Mouse (Mus musculus) neural tube, embryonic 14.5 days (tissue): ENCODE measurements around the gene Cdkl2. TPM values are rescaled to one million over a fixed set of nuclear protein-coding genes. Genes with fewer than 3 reads are reported as not detected.

Experiments used
- ATAC-seq: fragments of 200-750 bp; cut with Nextera tagmentation; 2 replicates; pipeline ENCODE4 v1.8.0; 2017; ENCODE audit warnings: low read depth, mild to moderate bottlenecking, moderate TSS enrichment, moderate library complexity
- H3K27ac ChIP-seq: fragments of 300-500 bp; sonication (generic); 2 replicates; pipeline ENCODE4 v1.5.1; 2014; ENCODE audit warnings: low read depth, mild to moderate bottlenecking, control low read depth, low read length, moderate library complexity, mixed read lengths
- H3K27me3 ChIP-seq: fragments of 300-500 bp; sonication (generic); 2 replicates; pipeline ENCODE4 v1.6.1; 2014; ENCODE audit warnings: low read length; ENCODE audit not compliant: control insufficient read depth, insufficient read depth
- H3K36me3 ChIP-seq: fragments of 300-500 bp; sonication (generic); 2 replicates; pipeline ENCODE4 v1.6.1; 2014; ENCODE audit warnings: low read length, mixed read lengths; ENCODE audit not compliant: control insufficient read depth, insufficient read depth
- H3K4me1 ChIP-seq: fragments of 300-500 bp; sonication (generic); 2 replicates; pipeline ENCODE4 v1.6.1; 2014; ENCODE audit warnings: low read length; ENCODE audit not compliant: control insufficient read depth, insufficient read depth
- H3K4me2 ChIP-seq: fragments of 300-500 bp; sonication (generic); 2 replicates; pipeline ENCODE4 v1.6.1; 2014; ENCODE audit warnings: mild to moderate bottlenecking, low read depth, low read length, control low read depth
- H3K4me3 ChIP-seq: fragments of 300-500 bp; sonication (generic); 2 replicates; pipeline ENCODE4 v1.5.1; 2014; ENCODE audit warnings: low read depth, low read length, control low read depth, mixed read lengths
- H3K9ac ChIP-seq: fragments of 300-500 bp; sonication (generic); replicated peaks from 2 replicates; pipeline ENCODE4 v1.6.1; 2014; ENCODE audit warnings: low read depth, mild to moderate bottlenecking, control low read depth, low read length, mixed read lengths
- H3K9me3 ChIP-seq: fragments of 300-500 bp; sonication (generic); 2 replicates; pipeline ENCODE4 v1.6.1; 2016; ENCODE audit warnings: low read length; ENCODE audit not compliant: control insufficient read depth
- WGBS: fragments of 180-500 bp; shearing (Covaris S2); extraction: QIAGEN DNeasy Blood & Tissue Kit; methylation state at CpG from one replicate; pipeline ENCODE4 v1.1.7; 2014; 5-methylcytosine and 5-hydroxymethylcytosine counted together
- polyA plus RNA-seq: library from polyadenylated mRNA; unstranded; fragments of >200 nt; fragmentation: Nextera tagmentation; extraction: Ambion mirVana; gene quantifications from 2 replicates; pipeline ENCODE4 v1.2.1, GENCODE M21; 2014

The Cdkl2 gene
- polyA plus RNA-seq, 1 experiment from 2014 or later = 15.3 TPM

DNA sequence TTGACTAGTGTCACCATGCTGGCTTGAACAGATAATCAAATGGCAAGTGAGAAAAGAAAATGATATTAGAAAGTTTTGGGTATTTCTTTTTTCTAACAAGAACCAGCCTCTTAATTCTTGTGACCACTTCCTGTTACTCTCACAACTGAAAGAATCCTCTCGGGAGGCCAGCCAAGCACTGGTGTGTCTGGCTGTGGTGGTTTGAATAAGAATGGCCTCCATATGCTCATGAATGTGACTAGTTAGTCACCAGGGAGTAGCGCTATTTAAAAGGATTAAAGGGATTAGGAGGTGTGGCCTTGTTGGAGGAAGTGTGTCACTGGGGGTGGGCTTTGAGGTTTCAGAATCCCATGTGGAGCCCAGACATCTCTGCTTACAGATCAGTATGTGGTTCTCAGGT, 58.0 kb downstream of the Cdkl2 start:
- no peaks in the 10 kb centered on the region for H3K36me3 ChIP-seq
- no peaks in the 10 kb centered on the region for H3K9me3 ChIP-seq
- no peak for ATAC-seq
- WGBS = 60% methylated on average over 2 of the region's 2 CpGs
- no peak overlapping the region for H3K4me3 ChIP-seq
- no peaks in the 10 kb centered on the region for H3K4me1 ChIP-seq
- no peaks in the 10 kb centered on the region for H3K27me3 ChIP-seq
- H3K9ac ChIP-seq = no peak overlapping the region
- H3K27ac ChIP-seq = no peak overlapping the region
- no peak overlapping the region for H3K4me2 ChIP-seq

- Histone ChIP-seq H3K27ac (no peak overlapping the region), H3K4me1 (no peaks in the 10 kb centered on the region), H3K4me2 (no peak overlapping the region), H3K9ac (no peak overlapping the region), H3K9me3 (no peaks in the 10 kb centered on the region), H3K36me3 (no peaks in the 10 kb centered on the region), H3K27me3 (no peaks in the 10 kb centered on the region), H3K4me3 (no peak overlapping the region)
- 69% methylated on average over 2 of the region's 2 CpGs for WGBS
- no peak for ATAC-seq
Measured at GRCm38 (mm10) chr5:91983490-91983889, 60.2 kb downstream of the Cdkl2 start.

DNA sequence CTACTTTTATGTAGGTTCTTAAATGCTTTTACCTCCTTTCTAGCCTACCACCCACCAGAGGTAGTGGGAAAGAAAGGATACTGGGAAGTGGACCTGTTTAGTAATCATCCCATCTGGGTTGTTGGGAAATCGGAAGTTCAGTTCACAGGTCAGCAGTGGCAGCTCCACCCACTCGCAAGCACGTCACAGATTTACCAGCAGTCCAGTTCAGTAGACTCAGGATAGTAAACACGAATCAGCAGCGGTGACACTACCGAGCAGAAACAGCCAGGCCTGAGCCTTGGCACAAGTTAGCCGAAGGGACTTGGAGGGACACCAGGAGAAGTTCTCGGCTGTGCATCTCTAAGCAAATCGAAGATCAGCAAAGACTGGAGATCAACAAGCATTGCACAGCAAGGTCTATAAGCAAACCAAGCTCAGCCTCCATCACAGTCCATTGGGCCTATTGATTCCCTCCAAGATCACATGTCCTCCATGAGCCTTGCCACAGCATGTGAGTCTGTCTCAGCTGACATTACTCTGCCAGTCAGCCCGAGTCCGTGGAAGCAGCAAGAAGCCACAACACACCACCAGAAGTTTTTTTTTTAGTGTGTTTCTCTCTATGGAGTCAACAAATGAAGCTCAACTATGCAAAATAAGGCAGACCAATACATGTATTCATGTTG, 62.4 kb downstream of the Cdkl2 start:
- H3K4me2 ChIP-seq = no peak overlapping the region
- no peaks in the 10 kb centered on the region for H3K27me3 ChIP-seq
- H3K27ac ChIP-seq = no peak overlapping the region
- no peak overlapping the region for H3K9ac ChIP-seq
- WGBS = 96% methylated on average over 11 of the region's 11 CpGs
- ATAC-seq = no peak
- H3K4me3 ChIP-seq = no peak overlapping the region
- H3K9me3 ChIP-seq = no peaks in the 10 kb centered on the region
- no peaks in the 10 kb centered on the region for H3K36me3 ChIP-seq
- no peaks in the 10 kb centered on the region for H3K4me1 ChIP-seq

DNA sequence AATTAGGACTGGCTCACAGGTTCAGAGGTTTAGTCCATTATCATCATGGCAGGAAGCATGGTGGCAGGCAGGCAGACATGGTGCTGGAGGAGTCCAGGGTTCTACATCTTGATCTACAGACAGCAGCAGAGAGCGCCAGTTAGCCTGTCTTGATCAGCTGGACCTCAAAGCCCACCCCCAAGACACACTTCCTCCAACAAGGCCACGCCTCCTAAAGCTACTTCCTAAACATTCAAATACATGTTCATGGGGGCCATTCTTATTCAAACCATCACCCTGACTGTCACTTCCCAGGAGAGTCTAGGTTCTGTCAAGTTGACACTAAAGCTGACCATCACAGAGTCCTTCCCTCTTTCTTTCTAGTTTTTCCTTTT, 66.3 kb downstream of the Cdkl2 start:
- Histone ChIP-seq H3K27me3 (no peaks in the 10 kb centered on the region), H3K4me2 (no peak overlapping the region), H3K4me3 (no peak overlapping the region), H3K4me1 (no peaks in the 10 kb centered on the region), H3K9me3 (no peaks in the 10 kb centered on the region), H3K27ac (no peak overlapping the region), H3K9ac (no peak overlapping the region), H3K36me3 (no peaks in the 10 kb centered on the region)
- WGBS = 87% methylated on average over 2 of the region's 2 CpGs
- ATAC-seq = no peak

- Histone ChIP-seq H3K4me2 (no peak overlapping the region), H3K4me3 (no peak overlapping the region), H3K27ac (no peak overlapping the region), H3K9me3 (no peaks in the 10 kb centered on the region), H3K36me3 (no peaks in the 10 kb centered on the region), H3K27me3 (no peaks in the 10 kb centered on the region), H3K9ac (no peak overlapping the region), H3K4me1 (no peaks in the 10 kb centered on the region)
- WGBS = 78% methylated on average over 10 of the region's 10 CpGs
- no peak for ATAC-seq
Measured at GRCm38 (mm10) chr5:91976566-91977396, 66.9 kb downstream of the Cdkl2 start.

DNA sequence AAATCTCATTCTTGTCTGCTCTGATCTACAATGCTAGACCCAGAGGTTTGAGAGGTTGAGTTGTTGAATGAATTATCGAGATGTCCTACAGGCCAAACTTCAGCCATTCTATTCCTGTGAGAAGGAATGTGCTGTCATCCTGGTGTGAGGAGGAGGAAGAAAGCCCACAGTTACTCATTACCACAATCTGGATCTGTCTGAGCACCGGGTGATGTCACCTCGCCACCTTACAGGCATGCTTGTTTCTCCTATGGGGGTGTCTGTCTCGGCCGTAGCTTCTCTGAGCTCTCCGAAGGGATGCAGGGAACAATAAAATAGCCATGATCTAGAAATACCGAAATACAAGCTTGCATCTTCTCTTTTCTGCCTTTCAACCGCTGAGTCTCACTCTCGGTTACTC, 67.9 kb downstream of the Cdkl2 start:
- ATAC-seq = no peak
- Histone ChIP-seq H3K36me3 (no peaks in the 10 kb centered on the region), H3K4me3 (no peak overlapping the region), H3K9me3 (no peaks in the 10 kb centered on the region), H3K4me2 (no peak overlapping the region), H3K9ac (no peak overlapping the region), H3K4me1 (no peaks in the 10 kb centered on the region), H3K27me3 (no peaks in the 10 kb centered on the region), H3K27ac (no peak overlapping the region)
- WGBS = 94% methylated on average over 9 of the region's 9 CpGs

GRCm38 (mm10) chr5:91974002-91974401, 69.7 kb downstream of the Cdkl2 start:
- Histone ChIP-seq H3K9ac (no peak overlapping the region), H3K4me2 (no peak overlapping the region), H3K27ac (no peak overlapping the region), H3K4me3 (no peak overlapping the region), H3K9me3 (no peaks in the 10 kb centered on the region), H3K36me3 (no peaks in the 10 kb centered on the region), H3K4me1 (no peaks in the 10 kb centered on the region), H3K27me3 (no peaks in the 10 kb centered on the region)
- no peak for ATAC-seq
- WGBS = 90% methylated on average over 7 of the region's 7 CpGs

- no peaks in the 10 kb centered on the region for H3K36me3 ChIP-seq
- no peaks in the 10 kb centered on the region for H3K27me3 ChIP-seq
- no peaks in the 10 kb centered on the region for H3K4me1 ChIP-seq
- H3K4me2 ChIP-seq = no peak overlapping the region
- no peak overlapping the region for H3K27ac ChIP-seq
- no peaks in the 10 kb centered on the region for H3K9me3 ChIP-seq
- H3K4me3 ChIP-seq = no peak overlapping the region
- ATAC-seq = no peak
- WGBS = 90% methylated on average over 3 of the region's 3 CpGs
- no peak overlapping the region for H3K9ac ChIP-seq
Measured at GRCm38 (mm10) chr5:91972046-91972445, 71.6 kb downstream of the Cdkl2 start.

DNA sequence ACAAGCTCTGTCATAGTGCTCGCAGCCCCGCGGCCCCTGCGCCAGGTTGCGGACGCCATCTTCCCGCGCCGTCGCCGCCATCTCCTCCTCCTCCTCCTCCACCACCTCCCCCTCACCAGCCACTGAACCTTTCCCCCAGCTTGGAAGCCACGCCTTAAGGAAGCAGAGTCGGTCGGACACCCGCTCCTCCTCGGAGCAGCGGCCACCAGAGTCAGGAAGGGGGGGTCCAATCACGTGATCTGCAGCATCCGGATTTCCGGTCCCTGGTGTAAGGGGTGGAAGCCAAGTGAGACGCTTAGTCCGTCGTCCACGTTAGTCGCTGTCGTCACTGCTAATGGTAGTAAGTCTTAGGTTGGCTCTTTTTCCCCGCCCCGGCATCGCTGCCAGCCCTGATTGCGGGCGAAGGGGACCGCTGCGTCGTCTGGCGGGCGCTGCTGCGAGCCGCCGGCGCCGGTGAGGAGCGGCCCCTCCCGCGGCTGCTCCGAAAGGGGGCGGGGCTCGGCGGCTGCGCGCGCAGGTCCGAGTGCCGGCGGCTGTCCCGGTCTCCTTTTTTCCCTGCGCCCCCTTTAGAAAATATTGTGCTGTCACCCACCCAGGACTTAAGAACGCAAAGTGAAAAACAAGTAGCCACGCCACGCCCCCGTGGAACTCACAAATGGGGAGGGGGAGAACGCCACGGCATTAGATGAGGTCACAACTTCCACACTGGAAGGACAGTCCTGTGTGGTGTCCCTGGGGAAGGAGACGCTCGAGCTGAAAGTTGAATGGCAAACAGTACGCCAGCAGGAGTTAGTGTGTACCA, 80.8 kb downstream of the Cdkl2 start, which contains the start of gene Rchy1:
Rchy1 (minus strand) TSS at position 430 of the 802 bp plus-strand sequence.
- no peaks in the 10 kb centered on the region for H3K36me3 ChIP-seq
- H3K9ac ChIP-seq = peak within 1 kb of the TSS; percentile 75
- peaks cover 23% of the 10 kb centered on the region for H3K4me1 ChIP-seq
- WGBS = under 1% methylated on average over 65 of the region's 65 CpGs
- H3K4me3 ChIP-seq = peak within 1 kb of the TSS; percentile 76
- no peaks in the 10 kb centered on the region for H3K9me3 ChIP-seq
- peak within 1 kb of the TSS; percentile 99 for H3K27ac ChIP-seq
- H3K27me3 ChIP-seq = no peaks in the 10 kb centered on the region
- peak within 1 kb of the TSS; percentile 51 for H3K4me2 ChIP-seq
- peak; percentile 98 for ATAC-seq
